Mouse (Mus musculus) frontal cortex, postnatal 10 days (tissue): ENCODE results near the gene Rab10.

Experiments used
- DNase-seq, 2 experiments: peaks; one replicate each; pipeline ENCODE4 v3.0.0; 2022; ENCODE audit warnings: low spot score in 2 of 2, mixed read lengths in 1 of 2

Rab10 gene

DNA sequence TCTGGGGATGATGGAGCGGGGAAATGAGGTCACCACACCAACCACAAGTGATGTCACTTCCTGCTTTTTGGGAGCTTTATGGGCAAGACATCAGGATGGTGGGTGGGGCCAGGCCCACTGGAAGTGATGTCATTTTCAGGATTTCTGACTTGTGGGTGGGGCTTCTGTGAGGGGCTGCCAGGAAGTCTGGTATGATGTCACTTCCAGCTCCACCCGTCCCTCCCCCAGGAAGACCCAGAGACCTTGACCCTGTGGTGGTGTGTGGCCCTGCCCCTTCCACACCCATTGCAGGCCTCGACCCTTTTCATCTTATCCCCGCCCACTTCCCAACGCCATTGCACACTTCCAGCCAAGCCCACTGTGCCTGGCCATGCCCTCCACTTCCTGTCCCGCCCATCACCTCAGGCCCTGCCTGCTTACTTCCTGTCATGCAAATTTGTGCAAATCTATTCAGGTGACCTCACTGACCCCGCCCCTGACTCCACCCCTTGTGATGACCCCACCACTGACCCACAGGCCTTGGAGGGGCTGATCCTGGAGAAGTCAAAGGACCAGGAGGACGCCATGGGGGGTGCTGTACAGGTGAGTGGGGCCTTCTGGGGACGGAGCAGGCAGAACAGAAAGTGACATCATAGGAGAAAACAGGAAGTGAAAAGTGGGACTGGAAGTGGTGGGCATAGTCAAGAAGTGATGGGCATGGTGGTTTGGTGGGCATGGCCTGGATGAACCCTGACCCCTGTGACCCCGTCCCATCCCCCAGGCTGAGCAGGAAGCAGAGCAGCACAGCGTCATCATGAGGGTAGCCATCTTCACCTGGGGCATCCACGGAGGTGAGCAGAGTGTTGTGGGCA is 72.7 kb downstream of the Rab10 start:
- DNase-seq: peak; percentile 55 to 72

DNA sequence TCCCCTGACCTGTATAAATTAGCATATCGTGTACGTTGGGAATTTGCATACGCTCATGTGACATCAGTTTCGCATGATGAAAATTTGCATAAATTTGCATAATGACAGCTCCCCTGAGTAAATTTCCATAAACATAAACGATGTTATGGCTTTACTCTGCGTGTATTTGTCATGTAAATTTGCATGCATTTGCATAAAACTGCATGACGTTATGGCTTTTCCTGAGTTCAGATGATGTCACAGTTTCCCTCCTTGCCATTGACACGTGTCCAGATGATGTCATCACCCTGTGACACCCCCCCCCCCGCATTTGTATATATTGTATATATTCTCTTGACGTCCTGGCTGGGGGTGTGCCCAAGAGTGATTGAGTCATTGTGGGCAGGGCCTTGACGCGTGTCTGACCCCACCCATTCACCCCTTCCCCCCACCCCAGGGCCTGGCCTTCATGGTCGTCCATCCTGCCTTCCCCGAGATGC is 73.6 kb downstream of the Rab10 start:
- DNase-seq: peak in 1 of 2 experiments; percentile 51

DNA sequence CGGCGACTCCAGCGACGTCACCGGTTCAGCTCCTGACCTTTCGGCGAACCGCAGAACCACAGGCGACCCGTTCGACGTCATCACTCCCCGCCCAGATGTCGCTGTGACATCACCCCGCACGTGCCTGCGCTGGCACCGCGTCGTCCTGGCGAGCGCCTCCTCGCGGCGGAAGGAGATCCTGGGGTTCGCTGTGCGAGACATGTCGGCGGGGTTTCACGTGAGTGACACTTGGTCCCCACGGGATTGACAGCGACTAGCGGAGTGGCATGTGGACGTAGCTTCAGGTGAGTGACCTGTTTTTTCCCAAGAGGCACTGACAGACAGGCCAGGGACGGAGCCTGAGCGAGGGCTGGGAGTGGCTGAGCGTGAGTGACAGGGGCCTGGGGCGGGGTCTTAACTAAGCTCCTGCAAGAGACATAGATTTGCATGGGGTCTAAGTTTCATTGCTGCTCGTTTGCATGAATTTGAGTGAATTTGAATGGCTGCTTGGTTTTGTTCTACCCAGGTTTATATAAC is 74.1 kb downstream of the Rab10 start:
- peak; percentile 92 to 98 for DNase-seq

DNA sequence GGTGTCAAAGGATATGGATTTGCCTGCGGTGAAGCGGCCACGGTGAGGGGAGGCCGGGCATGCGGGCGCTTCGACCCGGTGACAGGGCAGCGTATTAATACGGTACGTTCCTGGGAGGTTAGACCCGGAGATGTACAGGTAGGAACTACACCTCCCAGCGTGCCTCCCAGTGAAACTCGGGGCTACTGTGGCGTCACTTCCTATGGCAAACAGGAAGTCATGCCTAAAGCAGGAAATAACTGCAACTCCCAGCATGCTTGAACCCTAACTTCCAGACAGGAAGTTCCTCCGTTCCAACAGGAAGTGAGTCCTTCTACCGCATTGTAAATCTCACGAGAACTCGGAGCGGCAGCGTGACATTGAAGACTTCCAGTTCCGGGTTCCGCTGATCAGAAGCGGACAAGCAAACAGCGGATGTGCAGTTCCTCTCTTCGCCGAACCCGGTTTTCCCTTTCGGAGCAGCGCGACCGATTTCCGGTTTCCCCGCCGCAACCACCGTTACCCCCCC is 74.6 kb downstream of the Rab10 start:
- peak; percentile 91 to 94 for DNase-seq

DNA sequence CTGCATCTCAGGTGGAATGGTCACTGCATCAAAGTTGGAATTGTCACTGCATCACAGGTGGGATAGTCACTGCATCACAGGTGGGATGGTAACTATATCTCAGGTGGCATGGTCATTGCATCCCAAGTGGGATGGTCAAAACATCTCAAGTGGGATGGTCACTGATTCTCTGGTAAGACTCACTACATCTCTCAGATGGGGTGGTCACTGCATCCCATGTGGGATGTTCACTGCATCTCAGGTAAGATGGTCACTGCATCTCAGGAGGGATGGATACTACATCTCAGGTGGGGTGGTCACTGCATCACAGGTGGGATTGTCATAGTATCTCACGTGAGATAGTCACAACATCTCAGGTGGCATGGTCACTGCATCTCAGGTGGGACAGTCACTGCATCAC is 75.7 kb downstream of the Rab10 start:
- no peak for DNase-seq

DNA sequence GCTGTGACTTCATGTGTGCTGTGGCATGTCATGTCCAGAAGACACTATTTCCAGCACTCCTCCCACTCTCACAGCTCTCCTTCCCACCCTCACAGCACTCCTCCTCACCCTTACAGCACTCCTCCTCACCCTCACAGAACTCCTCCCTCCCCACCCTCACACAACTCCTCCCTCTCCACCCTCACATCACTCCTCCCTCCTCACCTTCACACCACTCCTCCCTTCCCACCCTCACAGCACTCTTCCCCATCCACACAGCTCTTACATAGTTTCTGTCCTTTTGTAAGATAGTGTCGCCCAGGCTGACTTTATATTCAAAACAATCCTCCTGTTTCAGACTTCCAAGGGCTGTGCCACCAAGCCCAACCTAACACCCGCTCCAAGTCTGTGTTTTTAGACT is 86.4 kb downstream of the Rab10 start:
- no peak for DNase-seq

DNA sequence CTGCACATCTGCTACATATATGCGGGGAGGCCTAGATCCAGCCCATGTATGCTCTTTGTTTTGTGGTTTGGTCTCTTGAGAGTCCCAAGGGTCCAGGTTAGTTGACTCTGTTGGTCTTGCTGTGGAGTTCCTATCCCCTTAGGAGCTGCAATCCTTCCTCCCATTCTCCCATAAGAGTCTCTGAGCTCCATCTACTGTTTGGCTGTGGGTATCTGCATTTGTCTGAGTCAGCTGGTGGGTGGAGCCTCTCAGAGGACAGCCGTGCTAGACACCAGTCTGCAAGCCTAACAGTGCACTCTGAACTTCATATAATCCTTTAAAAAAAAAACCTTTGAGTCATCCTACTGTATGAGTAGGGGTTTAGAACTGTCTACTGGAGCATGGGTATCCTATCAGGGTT is 99.6 kb downstream of the Rab10 start:
- DNase-seq: no peak

DNA sequence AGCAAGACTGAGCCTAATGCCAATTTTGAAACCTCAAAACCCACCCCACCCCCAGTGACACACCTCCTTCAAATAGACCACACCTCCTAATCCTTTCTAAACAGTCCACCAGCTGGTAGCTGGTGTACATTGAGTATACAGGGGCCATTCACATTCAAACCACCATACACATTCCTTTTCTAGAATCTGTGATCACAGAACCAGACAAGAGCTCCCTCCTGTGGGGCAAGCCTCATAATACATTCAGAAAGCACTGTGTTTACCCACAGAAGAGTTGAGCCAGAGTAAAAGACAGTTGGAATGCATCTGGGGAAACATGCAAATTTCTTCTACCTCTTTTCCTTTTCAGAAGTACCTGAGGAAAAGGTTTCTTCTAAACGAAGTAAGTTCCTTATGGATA is 100.6 kb downstream of the Rab10 start:
- no peak for DNase-seq
